Mouse (Mus musculus): ENCODE results near the gene Sprtn. TPM values are rescaled to one million over a fixed set of nuclear protein-coding genes. Genes with fewer than 3 reads are reported as not detected.

Gene Sprtn
- total RNA-seq, 2 experiments from 2014 or later, result 13.6 to 16.6 TPM

- DNase-seq (ENCODE audit: low spot score in 2 of 2), result no peak
Measured at GRCm38 (mm10) chr8:124898251-124898905, 692 bp downstream of the Sprtn start.

- no peak for DNase-seq (ENCODE audit: low spot score in 2 of 2)
Measured at GRCm38 (mm10) chr8:124903198-124903597, 5.5 kb downstream of the Sprtn start.

GRCm38 (mm10) chr8:124905482-124905881 is 7.8 kb downstream of the Sprtn start:
- DNase-seq (ENCODE audit: low spot score in 2 of 2), result no peak

GRCm38 (mm10) chr8:124909936-124910335 is 12.2 kb downstream of the Sprtn start:
- no peak for DNase-seq (ENCODE audit: low spot score in 2 of 2)

- DNase-seq (ENCODE audit: low spot score in 2 of 2), result no peak
Measured at GRCm38 (mm10) chr8:124910349-124910748, 12.7 kb downstream of the Sprtn start.

GRCm38 (mm10) chr8:124911938-124912872 is 14.5 kb downstream of the Sprtn start:
- no peak for DNase-seq (ENCODE audit: low spot score in 2 of 2)

GRCm38 (mm10) chr8:124914061-124914460 is 16.4 kb downstream of the Sprtn start:
- DNase-seq (ENCODE audit: low spot score in 2 of 2), result no peak

GRCm38 (mm10) chr8:124917741-124918484 is 20.2 kb downstream of the Sprtn start:
- DNase-seq (ENCODE audit: low spot score in 2 of 2), result no peak

- no peak for DNase-seq (ENCODE audit: low spot score in 2 of 2)
Measured at GRCm38 (mm10) chr8:124921369-124922279, 23.9 kb downstream of the Sprtn start.

GRCm38 (mm10) chr8:124922490-124923089 is 24.9 kb downstream of the Sprtn start:
- DNase-seq (ENCODE audit: low spot score in 2 of 2), result no peak

- DNase-seq (ENCODE audit: low spot score in 2 of 2), result no peak
Measured at GRCm38 (mm10) chr8:124923971-124924652, 26.4 kb downstream of the Sprtn start.

GRCm38 (mm10) chr8:124925544-124926266 is 28.0 kb downstream of the Sprtn start:
- no peak for DNase-seq (ENCODE audit: low spot score in 2 of 2)

- DNase-seq (ENCODE audit: low spot score in 2 of 2), result no peak
Measured at GRCm38 (mm10) chr8:124926351-124926771, 28.7 kb downstream of the Sprtn start.

GRCm38 (mm10) chr8:124929006-124929405 is 31.3 kb downstream of the Sprtn start:
- DNase-seq (ENCODE audit: low spot score in 2 of 2), result no peak

GRCm38 (mm10) chr8:124930086-124930485 is 32.4 kb downstream of the Sprtn start:
- DNase-seq (ENCODE audit: low spot score in 2 of 2), result no peak

- DNase-seq (ENCODE audit: low spot score in 2 of 2), result no peak
Measured at GRCm38 (mm10) chr8:124930649-124931048, 33.0 kb downstream of the Sprtn start.

GRCm38 (mm10) chr8:124932435-124932834 is 34.7 kb downstream of the Sprtn start:
- DNase-seq (ENCODE audit: low spot score in 2 of 2), result no peak

GRCm38 (mm10) chr8:124935116-124935515 is 37.4 kb downstream of the Sprtn start:
- no peak for DNase-seq (ENCODE audit: low spot score in 2 of 2)

GRCm38 (mm10) chr8:124936699-124937098 is 39.0 kb downstream of the Sprtn start:
- no peak for DNase-seq (ENCODE audit: low spot score in 2 of 2)
